Mouse (Mus musculus): ENCODE results near the gene Imp3. TPM values are rescaled to one million over a fixed set of nuclear protein-coding genes. Genes with fewer than 3 reads are reported as not detected.

Gene Imp3
- polyA plus RNA-seq (2012; rRNA removed) = 268 and 290 TPM in 2 replicates

DNA sequence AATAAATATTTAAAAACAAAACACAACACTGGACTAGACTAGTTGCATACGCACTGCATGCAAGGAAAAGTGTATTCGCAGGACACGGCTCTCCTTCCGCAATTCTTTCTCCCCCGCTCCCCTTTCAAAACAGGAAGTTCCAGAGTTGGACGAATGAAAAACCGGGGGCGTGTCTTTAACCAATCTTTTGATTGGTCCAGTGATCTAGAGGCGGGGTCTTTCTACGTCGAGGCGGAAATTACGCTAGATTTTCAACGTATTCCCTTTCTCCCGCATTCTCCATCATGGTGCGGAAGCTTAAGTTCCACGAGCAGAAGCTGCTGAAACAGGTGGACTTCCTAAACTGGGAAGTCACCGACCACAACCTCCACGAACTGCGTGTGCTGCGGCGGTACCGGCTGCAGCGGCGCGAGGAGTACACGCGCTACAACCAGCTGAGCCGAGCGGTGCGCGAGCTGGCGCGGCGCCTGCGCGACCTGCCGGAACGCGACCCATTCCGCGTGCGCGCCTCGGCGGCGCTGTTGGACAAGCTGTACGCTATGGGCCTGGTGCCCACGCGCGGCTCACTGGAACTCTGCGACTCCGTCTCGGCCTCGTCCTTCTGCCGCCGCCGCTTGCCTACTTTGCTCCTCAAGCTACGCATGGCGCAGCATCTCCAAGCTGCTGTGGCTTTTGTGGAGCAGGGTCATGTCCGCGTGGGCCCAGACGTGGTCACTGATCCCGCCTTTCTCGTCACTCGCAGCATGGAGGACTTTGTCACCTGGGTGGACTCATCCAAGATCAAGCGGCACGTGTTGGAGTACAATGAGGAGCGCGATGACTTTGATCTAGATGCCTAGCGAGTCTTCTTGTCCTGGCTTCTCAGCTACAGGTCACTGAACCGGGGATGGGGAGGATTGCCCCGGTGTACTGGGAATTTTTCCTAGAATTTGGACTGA, at the start of gene Imp3:
Gene Imp3 (plus strand): TSS at position 253 of the 938 bp plus-strand sequence.

DNA sequence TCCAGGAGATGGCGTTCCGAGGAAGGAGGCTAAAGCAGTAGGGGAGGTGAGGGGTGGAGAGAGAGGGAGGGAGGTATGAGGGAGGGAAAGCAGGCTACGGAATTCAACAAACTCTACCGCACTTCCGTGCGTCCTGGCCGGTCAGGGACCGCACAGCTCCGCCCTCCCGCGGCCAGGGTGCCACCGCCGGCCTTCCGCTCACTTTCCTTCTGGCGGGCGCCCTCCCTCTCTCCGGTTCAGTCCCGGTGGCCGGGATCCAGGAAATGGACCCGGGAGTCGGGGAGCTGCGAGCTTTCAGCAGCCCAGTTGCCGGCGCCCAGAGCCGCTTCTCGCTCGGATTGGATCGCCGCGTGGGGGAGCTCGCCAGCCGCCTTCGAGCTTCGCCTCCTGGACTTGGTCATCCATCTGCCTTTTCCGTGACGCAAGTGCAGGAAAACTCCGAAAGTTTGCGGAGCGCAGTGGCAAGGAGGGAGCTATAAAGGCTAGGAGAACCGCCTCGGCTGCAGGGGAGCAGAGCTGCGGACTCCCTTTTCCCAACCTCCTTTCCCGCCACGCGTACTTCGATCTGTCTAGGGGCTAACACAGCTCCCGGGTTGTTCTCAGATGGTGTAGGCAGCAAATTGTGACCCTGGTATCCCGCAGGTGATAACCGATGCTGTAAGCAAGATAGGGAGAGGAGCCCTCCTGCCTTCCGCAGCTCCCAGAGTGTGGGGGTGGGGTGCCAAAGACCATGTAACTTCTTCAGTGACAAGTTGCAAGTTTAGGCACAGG, 9.0 kb upstream of the Imp3 start, which contains the start of gene Snx33:
Gene Snx33 (minus strand): TSS at position 331 of the 771 bp plus-strand sequence.

DNA sequence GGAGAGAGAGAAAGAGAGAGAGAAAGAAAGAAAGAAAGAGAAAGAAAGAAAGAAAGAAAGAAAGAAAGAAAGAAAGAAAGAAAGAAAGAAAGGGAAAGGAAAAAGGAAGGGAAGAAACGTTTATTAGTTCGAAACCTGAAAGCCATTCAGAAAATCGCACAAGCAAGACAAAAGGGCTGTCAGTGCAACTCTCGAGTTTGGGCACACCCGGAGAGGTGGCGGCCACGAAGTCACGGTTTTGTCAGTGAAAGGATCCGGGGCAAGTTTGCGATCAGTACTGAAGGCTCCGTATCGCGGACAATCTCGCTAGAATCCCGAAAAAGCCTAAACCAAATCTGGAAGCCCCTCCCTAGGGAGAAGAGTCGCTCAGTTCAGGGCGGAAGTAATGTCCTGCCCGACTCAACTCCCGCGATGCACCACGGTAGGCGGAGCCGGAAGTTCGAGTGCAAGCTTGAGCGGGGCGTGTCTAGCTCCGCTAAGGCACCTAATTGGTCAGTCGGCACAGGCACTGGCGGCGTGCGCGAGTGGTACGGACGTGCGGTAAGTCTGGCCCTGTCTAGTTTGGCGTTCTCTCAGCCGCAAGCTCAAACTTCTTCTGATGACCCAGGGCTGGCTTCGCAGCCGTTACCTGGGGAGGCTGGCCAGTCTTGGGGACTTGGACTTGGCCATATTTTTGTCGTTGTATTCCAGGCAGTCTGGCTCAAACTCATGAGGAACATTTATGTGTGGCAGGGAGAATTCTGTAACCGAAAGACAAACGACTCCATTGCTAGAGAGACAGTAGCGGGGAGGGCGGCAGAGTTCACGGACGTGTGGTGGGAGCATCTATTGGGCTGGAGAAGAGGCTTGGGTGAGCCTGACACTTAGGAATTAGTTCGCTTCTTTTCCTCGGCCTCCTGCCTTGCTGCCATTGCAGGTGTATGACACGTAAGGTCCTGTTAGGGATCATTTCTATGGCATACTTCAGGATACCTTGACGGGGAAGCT, 13.4 kb downstream of the Imp3 start, which contains the start of gene Snupn:
Gene Snupn (plus strand): TSS at position 465 of the 987 bp plus-strand sequence.

Other genes with a start within 250 kb of the Imp3 start
- 1.7 TPM in 2 replicates for gene Lingo1, start 141.0 kb upstream of the Imp3 start, polyA plus RNA-seq (2012; rRNA removed)
- 2.1 and 4.2 TPM in 2 replicates for gene Odf3l1, start 72.8 kb upstream of the Imp3 start, polyA plus RNA-seq (2012; rRNA removed)
- 21.3 and 24.9 TPM in 2 replicates for gene Cspg4, start 72.4 kb upstream of the Imp3 start, polyA plus RNA-seq (2012; rRNA removed)
- gene Snx33, start 9.1 kb upstream of the Imp3 start, polyA plus RNA-seq (2012; rRNA removed) = 10.7 and 11.0 TPM in 2 replicates
- gene Snupn, start 13.4 kb downstream of the Imp3 start, polyA plus RNA-seq (2012; rRNA removed) = 3.6 and 4.6 TPM in 2 replicates
- gene Ptpn9, start 57.4 kb downstream of the Imp3 start, polyA plus RNA-seq (2012; rRNA removed) = 49.5 and 57.0 TPM in 2 replicates
- gene Sin3a, start 134.6 kb downstream of the Imp3 start, polyA plus RNA-seq (2012; rRNA removed) = 45.3 and 68.3 TPM in 2 replicates
- 171 and 201 TPM in 2 replicates for gene Man2c1, start 193.2 kb downstream of the Imp3 start, polyA plus RNA-seq (2012; rRNA removed)
- gene Neil1, start 210.8 kb downstream of the Imp3 start, polyA plus RNA-seq (2012; rRNA removed) = 10.7 and 11.4 TPM in 2 replicates
- gene Commd4, start 220.9 kb downstream of the Imp3 start, polyA plus RNA-seq (2012; rRNA removed) = 151 and 158 TPM in 2 replicates